Mouse (Mus musculus) heart, postnatal 10 days (tissue): ENCODE results near the gene Cks1b. TPM values are rescaled to one million over a fixed set of nuclear protein-coding genes. Genes with fewer than 3 reads are reported as not detected.
A peak's percentile ranks its signal among the peaks of the same experiment; 100 is the strongest.

Experiments used
- DNase-seq, 2 experiments: peaks; one replicate each; pipeline ENCODE4 v3.0.0; 2021
- intact Hi-C: fragments of 180-260 bp; cut with DNase I; formaldehyde crosslinking; loops from one replicate; pipeline ENCODE4 v1.15.1; 2025
- total RNA-seq, 2 experiments: library from RNA; stranded (reverse); gene quantifications; 2 replicates each; pipeline ENCODE4 v1.2.3; 2021

The Cks1b gene
- 10 to 100 TPM; 26.6 to 26.9 TPM for total RNA-seq

- DNase-seq: peak; percentile 98
- intact Hi-C loops: loop anchor here (2.0 kb wide), 1 partner anchor 24 kb away; the partner anchor contains the start of gene Zbtb7b
Observed at GRCm38 (mm10) chr3:89418170-89418860, at the start of gene Cks1b, which contains the start of gene Shc1. TSS of gene Cks1b (minus strand) at chr3:89418383. TSS of gene Shc1 (plus strand) at chr3:89418443.

- intact Hi-C loops: loop anchor here (1.0 to 5.0 kb wide), 2 partner anchors 228 to 314 kb away; partner anchors contain the start of gene Ube2q1
Observed at GRCm38 (mm10) chr3:89458965-89459807, 41.0 kb upstream of the Cks1b start.

DNA sequence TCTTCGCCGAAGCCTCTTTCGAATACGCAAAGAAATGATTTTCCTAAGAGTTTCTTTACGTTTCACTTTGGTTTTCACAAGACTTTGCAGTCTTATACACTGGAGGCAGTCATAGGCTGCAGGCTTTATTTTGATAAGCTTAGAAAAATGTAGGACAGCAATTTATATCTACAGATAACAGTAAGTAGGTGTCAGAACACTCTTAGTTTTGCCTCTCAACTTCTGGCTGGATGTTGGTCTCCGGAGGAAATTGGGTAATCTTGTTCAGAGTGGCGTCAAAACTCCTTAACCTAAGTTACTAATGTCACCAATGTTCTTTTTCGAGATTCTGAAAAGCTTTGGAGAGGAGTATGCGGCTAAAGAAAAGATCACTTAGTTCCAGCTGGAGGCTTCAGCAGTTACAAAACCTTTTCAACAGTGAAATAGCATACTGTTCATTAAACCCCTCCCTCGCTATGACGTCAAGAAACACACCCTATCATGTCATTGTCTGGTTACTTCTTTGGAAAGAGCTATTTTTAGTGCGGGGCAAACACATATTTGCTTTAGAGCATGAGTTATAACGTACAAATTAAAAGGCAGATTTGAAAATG is 40.3 kb upstream of the Cks1b start:
- no peak for DNase-seq
- intact Hi-C loops: loop anchor here (5.0 kb wide), 1 partner anchor 229 kb away; no protein-coding TSS in a partner anchor

More at GRCm38 (mm10) chr3:89458965-89459807, 41.0 kb upstream of the Cks1b start:
- DNase-seq: peak; percentile 92 to 93

DNA sequence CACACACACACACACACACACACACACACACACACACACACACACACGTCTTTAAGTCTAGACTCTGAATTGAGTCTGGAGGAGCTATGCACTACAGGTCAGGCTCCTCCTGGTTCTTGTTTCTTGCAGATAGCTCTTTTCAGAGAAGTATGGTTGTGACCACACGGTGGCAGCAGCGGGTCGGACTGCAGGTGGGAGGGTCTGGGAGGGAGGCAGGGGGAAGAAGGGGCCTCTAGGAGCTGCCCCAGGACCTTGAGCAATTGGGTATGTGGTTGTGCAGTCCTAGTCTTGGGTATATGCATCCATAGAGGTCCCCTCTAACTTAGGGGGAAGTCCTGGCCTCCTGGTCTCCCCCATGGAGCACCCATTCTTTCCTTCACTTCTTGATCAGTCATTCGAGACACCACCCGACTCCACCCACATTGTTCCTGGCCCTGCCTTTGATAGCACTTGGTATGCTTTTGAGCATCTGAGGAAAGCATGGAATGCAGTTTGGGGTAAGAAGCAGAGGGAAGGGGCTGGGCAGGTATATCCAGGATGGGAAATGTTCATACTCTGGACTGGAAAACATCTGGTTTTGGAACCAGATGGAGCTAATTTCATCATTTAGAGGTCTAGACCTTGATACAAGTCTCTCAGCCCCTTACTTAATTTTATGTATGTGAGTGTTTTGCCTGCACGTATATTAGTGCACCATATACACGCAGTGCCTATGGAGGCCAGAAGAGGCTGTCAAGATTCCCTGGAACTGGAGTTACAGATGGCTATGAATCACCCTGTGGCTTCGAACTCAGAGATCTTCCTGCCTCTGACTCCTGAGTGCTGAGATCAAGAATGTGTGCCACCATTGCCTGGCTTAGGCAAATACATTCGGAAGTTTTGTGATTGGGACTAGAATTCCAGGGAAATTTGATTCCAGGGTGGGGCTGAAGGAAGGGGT is 38.8 kb upstream of the Cks1b start:
- intact Hi-C loops: loop anchor here (2.0 to 5.0 kb wide), 2 partner anchors 28 to 230 kb away; no protein-coding TSS in a partner anchor
- DNase-seq: peak; percentile 63 to 84

- no peak for DNase-seq
- intact Hi-C loops: loop anchor here (2.0 to 5.0 kb wide), 2 partner anchors 29 to 231 kb away; no protein-coding TSS in a partner anchor
Observed at GRCm38 (mm10) chr3:89455786-89456285, 37.7 kb upstream of the Cks1b start.

DNA sequence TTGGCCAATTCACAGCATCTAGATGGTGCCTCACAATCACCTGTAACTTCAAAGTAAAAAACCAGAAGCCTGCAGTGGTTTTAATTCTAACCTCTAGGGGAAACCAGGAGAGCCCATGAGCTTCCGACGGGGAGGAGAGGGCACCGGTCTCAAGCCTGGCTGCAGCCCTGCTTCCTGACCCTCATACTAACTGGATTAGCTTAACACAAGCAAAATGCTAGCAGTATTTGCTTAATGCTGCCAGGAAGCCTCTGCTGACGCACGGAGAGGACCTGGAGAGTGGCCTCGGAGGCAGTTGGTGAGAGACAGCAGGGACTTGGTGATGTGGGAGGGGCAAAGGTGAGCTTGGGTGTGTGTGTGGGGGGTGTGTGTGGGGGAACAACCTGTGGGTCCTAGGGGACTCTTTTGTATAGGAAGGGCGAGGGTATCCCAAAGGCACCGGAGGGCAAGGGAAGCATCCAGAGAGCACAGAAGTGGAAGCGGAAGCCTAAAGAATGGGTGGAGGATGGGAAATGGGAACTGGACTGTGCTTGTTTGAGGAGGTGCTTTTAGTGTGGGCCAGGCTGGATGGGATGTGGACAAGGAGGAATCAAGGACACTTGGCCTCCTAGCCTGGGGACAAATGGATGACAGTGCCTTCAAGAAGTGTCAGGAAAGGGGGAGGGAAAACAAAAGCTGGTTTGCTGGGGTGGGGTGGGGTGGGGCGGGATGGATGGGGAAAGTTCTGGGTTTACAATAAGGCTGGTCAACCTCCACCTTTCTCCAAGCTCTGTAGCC is 36.4 kb upstream of the Cks1b start, which contains the start of gene Pmvk:
TSS of gene Pmvk (plus strand) at position 141 of the 777 bp plus-strand sequence.
- DNase-seq: no peak
- intact Hi-C loops: loop anchor here (5.0 kb wide), 1 partner anchor 233 kb away; no protein-coding TSS in a partner anchor

DNA sequence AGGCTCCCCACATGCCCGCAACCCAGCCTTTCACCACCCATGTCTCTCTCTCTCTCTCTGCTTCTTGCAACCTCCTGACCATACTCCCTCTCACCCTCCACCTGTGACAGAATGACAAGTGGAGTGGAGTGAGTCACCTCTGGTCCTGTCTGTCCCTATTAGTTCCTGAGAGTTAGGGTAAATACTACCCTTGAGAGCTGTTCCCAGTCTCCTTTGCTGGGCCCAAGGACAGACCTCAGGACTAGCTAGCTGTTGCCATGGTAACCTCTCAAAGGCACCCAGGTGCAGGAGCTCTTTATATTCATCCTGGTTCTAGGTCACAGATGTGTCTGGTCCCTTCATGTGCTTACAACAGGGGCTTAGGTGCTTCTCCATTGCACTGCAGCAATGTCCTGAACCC is 33.7 kb upstream of the Cks1b start:
- intact Hi-C loops: no loop called here
- DNase-seq: no peak

DNA sequence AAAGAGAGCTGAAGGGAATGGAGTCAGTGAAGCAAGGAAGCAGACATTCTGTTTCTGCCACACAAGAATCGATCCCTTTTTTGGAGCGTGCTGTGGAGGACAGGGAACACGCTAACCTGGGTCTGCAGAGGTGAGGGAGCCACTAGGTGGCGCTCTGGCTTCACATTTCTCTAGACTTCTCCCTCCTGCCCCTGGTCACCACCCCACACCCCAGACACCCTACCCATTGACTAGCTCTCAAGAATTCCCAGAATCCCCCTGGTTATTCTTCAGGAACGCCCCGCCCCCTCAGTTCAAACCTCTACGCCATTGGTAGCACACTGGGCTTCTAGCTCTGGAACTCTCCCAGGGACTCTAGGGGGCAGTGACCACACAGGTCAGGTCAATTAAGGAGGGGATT is 31.4 kb upstream of the Cks1b start:
- intact Hi-C loops: loop anchor here (5.0 kb wide), 1 partner anchor 42 kb away; no protein-coding TSS in a partner anchor
- peak; percentile 73 to 82 for DNase-seq

DNA sequence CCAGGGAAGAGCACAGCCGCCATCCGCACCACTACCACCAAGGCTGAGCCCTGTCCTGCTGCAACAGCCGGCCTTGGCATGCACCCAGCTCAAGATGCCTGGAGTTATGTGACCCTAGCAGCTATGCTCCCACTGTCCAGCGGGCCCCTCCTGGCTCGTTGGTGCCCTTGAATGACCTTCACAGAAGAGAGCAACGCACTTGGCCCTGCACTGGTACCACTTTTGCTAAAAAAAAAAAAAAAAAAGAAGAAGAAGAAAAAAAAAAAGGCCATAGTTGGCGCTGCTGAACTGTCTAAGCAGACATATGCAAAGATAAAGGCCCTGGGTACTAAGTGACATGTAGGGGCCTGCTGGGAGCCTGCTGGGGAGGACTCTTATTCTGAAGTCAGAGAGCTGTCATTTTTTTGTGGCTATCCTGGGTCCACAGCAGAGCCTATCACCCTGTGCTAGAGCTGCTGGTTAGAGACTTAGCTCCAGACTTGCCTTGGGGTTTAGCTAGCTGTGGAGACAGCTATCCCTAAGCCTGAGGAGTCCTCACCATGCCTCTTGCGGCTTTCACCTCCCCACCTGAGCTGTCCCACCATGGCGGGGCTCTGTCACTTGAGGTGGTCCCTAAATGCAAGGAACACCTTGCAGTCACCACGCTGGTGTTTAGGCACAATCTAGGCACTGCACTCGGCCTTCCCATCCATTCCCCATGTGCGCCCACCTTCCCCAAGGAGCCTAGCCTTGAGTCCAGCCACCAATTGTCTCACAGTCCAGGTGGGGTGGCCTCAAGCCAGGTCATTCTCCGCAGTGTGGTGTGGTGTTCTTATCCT is 30.7 kb upstream of the Cks1b start:
- peak; percentile 63 to 73 for DNase-seq
- intact Hi-C loops: loop anchor here (5.0 kb wide), 1 partner anchor 42 kb away; no protein-coding TSS in a partner anchor

DNA sequence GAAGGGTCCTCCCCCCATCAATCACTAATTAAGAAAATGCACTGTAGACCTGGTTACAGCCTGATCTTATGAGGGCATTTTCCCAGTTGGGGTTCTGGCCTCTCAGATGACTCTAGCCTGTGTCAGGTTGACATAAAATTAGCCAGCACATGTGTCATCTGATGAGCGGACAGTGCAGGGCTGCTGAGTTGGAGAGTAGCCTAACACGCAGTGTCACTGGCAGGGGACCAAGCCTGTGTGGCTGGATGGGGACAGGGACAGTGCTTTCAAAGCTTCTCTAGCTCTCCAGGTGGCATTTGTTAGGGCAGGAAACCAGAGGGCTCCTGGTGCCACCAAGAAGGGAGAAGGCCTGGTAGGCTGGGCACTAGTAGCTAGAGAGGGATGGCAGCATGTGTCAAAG is 22.5 kb upstream of the Cks1b start:
- DNase-seq: peak in 1 of 2 experiments; percentile 35
- intact Hi-C loops: no loop called here

DNA sequence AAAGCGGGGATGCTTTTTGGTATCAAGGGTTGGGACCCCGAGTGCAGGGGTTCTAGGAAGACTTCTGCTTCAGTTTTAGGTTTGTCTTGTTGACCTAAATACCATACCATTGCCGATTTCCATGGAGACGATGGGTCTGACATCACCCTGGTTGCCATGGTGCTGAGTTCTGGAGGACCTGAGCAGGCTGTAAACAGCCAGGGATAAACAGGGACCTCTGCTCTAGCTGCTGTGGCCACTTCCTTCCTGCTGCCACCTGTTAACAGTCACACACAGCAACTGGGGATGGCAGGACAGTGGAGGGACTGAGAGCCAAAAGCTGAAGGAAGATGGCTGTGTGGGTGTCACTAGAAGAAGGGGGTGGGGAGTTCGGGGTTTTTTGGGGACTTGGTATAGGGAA is 19.1 kb upstream of the Cks1b start:
- intact Hi-C loops: no loop called here
- peak; percentile 44 to 59 for DNase-seq

DNA sequence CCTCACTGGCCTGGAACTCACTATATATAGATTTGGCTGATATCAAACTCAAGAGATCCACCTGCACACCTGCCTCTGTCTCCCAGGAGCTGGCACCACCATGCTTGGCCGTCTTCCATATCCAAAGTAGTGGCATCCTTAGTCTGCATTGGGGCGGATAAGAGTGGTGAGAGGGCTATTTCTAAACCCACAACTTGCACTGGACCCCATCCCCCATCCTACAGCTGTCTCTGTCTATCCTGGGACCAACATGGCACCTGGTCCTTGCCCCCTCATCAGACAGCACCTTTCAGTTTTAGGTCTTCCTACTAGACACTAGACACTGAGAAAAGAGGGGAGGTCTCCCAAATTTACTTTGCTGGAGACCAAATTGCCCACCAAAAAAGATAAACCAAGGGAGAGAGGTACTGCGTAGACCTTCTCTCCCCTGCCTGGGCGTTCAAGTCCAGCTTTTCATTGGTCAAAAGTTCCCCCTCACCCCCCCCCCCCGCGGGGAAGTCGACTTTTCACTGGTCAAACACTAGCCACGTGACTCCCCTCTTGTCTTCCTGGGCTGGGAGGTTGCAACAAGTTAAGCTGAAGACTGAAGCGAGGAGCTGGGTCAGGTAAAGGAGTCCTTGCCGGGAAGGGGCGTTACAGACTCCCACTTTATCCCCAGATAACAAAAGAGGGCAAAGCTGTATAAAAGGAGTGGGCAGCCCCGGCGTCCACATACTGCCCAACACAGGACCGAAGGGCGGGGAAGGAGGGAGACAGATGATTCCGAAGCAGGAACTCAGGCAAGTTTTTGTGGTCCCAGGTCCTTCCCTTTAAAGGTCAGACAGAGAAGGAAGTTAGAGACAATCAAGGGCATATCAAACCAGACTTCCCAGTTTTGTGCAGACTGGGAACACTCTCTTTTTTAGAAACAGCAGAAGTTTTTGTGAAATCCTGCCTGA is 18.3 kb upstream of the Cks1b start, which contains the start of gene Pbxip1:
TSS of gene Pbxip1 (plus strand) at position 531 of the 938 bp plus-strand sequence.
- DNase-seq: peak; percentile 77 to 80
- intact Hi-C loops: no loop called here

- intact Hi-C loops: no loop called here
- DNase-seq: no peak
Observed at GRCm38 (mm10) chr3:89435041-89435440, 16.9 kb upstream of the Cks1b start.

- intact Hi-C loops: no loop called here
- DNase-seq: no peak
Observed at GRCm38 (mm10) chr3:89434532-89434931, 16.3 kb upstream of the Cks1b start.

DNA sequence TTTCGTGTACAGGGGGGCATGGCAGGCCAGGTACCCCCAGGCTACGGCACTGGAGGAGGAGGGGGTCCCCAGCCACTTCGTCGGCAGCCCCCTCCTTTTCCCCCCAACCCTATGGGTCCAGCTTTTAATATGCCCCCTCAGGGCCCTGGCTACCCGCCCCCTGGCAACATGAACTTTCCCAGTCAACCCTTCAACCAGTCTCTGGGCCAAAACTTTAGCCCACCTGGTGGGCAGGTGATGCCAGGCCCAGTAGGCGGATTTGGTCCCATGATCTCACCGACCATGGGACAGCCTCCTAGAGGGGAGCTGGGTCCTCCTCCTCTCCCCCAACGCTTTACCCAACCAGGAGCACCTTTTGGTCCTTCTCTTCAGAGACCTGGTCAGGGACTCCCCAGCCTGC is 14.4 kb upstream of the Cks1b start:
- intact Hi-C loops: no loop called here
- DNase-seq: no peak
